Mouse (Mus musculus) brain, embryonic 18.5 days (tissue): Measurements from ENCODE around the gene Urad.

Source experiments
- DNase-seq: peaks from one replicate; pipeline ENCODE4 v3.0.0-alpha.2; 2012; ENCODE audit warnings: low read depth, low spot score

The Urad gene

DNA sequence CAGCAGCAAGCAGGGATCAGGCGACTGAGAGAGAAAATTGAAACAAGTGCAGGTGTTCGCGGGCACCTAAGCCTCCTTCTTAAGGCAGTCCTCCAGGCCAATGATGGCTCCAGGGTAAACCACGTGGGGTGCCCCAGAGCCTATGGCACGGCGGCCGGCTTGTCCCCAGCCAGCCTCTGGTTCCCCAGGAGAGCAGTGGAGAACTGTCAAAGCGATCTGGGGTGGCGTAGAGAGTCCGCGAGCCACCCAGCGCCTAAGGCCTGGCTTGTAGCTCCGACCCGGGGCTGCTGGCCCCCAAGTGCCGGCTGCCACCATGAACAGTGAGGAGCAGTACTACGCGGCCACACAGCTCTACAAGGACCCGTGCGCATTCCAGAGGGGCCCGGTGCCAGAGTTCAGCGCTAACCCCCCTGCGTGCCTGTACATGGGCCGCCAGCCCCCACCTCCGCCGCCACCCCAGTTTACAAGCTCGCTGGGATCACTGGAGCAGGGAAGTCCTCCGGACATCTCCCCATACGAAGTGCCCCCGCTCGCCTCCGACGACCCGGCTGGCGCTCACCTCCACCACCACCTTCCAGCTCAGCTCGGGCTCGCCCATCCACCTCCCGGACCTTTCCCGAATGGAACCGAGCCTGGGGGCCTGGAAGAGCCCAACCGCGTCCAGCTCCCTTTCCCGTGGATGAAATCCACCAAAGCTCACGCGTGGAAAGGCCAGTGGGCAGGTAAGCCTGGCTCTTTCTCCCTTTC, 52.1 kb downstream of the Urad start, which contains the start of gene Pdx1:
Pdx1 (plus strand) TSS at position 34 of the 747 bp plus-strand sequence.
- DNase-seq: no peak

DNA sequence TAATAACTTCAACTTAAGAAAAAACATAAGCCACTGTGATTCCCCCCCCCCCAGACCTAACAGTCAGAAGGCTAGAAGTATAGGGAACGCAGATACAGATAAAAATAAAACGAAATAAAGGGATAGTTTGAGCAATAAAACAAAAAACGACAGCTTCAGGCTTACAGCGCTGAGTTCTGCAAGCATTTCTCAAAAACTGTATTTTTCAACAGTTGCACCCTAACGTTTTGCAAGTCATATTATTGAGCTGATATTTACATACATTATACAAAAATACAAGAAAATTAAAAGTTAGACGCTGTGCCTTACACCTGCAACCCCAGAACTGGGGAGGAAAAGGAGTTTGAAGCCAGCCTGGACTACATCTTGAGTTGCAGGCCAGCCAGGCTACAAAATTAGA, 52.9 kb downstream of the Urad start:
- DNase-seq: no peak

DNA sequence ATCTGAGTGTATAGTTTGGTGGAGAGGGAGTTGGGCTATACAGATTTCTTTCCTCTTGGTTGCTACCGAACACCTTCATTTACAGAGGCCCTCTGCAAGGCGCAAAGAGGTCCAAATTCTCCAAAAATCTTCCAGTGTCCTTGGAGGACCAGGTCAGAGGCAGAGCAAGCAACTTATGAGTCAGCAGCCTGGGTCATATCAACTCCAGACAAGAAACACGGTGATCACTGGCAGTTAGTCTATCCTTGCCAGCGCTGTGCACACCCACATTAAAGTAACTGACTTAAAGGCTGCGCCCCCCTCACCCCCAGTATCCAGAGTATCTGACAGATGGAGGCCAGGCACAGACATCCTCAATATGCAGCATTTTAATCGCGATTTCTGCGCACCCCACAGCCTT, 53.5 kb downstream of the Urad start:
- DNase-seq: no peak

DNA sequence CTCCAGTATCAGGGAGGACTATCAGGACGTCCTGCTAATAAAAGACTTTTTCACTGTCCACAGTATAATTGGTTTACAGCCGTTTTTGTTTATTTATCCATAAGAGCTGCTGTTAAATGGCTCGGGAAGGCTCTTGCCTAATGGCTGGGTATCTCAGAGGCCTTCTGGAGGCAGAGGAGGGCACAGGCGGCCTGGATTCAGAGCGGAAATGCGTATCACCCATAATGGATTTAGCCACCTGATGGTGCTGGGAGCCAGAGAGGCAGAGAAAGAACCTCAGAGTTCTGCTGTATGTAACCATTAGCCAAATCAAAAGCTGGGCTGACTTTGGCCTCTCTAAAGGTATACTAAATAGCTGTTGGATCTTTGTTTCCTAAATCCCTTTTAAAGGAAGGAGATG, 54.8 kb downstream of the Urad start:
- DNase-seq: no peak
